Mouse (Mus musculus) hindbrain, postnatal 0 days (tissue): ENCODE results near the gene Lmo1. TPM values are rescaled to one million over a fixed set of nuclear protein-coding genes. Genes with fewer than 3 reads are reported as not detected.

Experiments used
- ATAC-seq: fragments of 200-750 bp; cut with Nextera tagmentation; 2 replicates; pipeline ENCODE4 v1.8.0; 2017; ENCODE audit warnings: mild to moderate bottlenecking, moderate TSS enrichment, moderate library complexity
- DNase-seq: peaks from one replicate; pipeline ENCODE4 v3.0.0-alpha.2; 2015; ENCODE audit warnings: low spot score
- H3K27ac ChIP-seq: fragments of 300-500 bp; sonication (generic); 2 replicates; pipeline ENCODE4 v1.5.1; 2014; ENCODE audit warnings: mild to moderate bottlenecking
- H3K27me3 ChIP-seq: fragments of 300-500 bp; sonication (generic); 2 replicates; pipeline ENCODE4 v1.6.1; 2014; ENCODE audit warnings: low read length, mixed read lengths; ENCODE audit not compliant: insufficient read depth
- H3K36me3 ChIP-seq: fragments of 300-500 bp; sonication (generic); 2 replicates; pipeline ENCODE4 v1.6.1; 2014; ENCODE audit warnings: low read length, mixed read lengths; ENCODE audit not compliant: insufficient read depth
- H3K4me1 ChIP-seq: fragments of 300-500 bp; sonication (generic); 2 replicates; pipeline ENCODE4 v1.6.1; 2014; ENCODE audit warnings: antibody characterized with exemption, low read length, mixed read lengths; ENCODE audit not compliant: insufficient read depth
- H3K4me2 ChIP-seq: fragments of 300-500 bp; sonication (generic); 2 replicates; pipeline ENCODE4 v1.6.1; 2014; ENCODE audit warnings: low read depth, mild to moderate bottlenecking, low read length, moderate library complexity, mixed read lengths
- H3K4me3 ChIP-seq: fragments of 300-500 bp; sonication (generic); 2 replicates; pipeline ENCODE4 v1.5.1; 2014; ENCODE audit warnings: low read length
- H3K9ac ChIP-seq: fragments of 300-500 bp; sonication (generic); replicated peaks from 2 replicates; pipeline ENCODE4 v1.6.1; 2014; ENCODE audit warnings: mild to moderate bottlenecking, low read length, moderate library complexity, mixed read lengths
- H3K9me3 ChIP-seq: fragments of 300-500 bp; sonication (generic); 2 replicates; pipeline ENCODE4 v1.6.1; 2016; ENCODE audit warnings: low read length, mixed read lengths
- CTCF ChIP-seq: IDR thresholded peaks from 2 replicates; pipeline ENCODE4 v1.5.1; 2016; ENCODE audit warnings: antibody characterized with exemption, control low read depth, low read depth
- WGBS: fragments of 180-500 bp; shearing (Covaris S2); extraction: QIAGEN DNeasy Blood & Tissue Kit; methylation state at CpG from one replicate; pipeline ENCODE4 v1.1.7; 2014; 5-methylcytosine and 5-hydroxymethylcytosine counted together
- polyA plus RNA-seq: library from polyadenylated mRNA; unstranded; fragments of >200 nt; fragmentation: Nextera tagmentation; extraction: Ambion mirVana; gene quantifications from 2 replicates; pipeline ENCODE4 v1.2.1, GENCODE M21; 2015
- total RNA-seq: library from RNA; depleted of rRNA; stranded (reverse); fragments of >200 nt; gene quantifications from 2 replicates; pipeline ENCODE4 v1.2.3, GENCODE M21; 2014

Lmo1 gene
- total and polyA plus RNA-seq, 2 experiments from 2014 or later, result 48.4 to 53.0 TPM

- Histone ChIP-seq H3K36me3 (no peaks in the 10 kb centered on the region), H3K4me2 (no peak overlapping the region), H3K4me1 (no peaks in the 10 kb centered on the region), H3K9me3 (no peaks in the 10 kb centered on the region), H3K4me3 (no peak overlapping the region), H3K27ac (no peak overlapping the region), H3K27me3 (no peaks in the 10 kb centered on the region), H3K9ac (no peak overlapping the region)
- no peak for DNase-seq
- no peak for TF ChIP-seq CTCF
- 84% methylated on average over 2 of the region's 2 CpGs for WGBS
- no peak for ATAC-seq
These were observed 34.8 kb upstream of the Lmo1 start for GRCm38 (mm10) chr7:109209804-109210203.

GRCm38 (mm10) chr7:109207811-109208210, 32.8 kb upstream of the Lmo1 start:
- 72% methylated on average over 4 of the region's 4 CpGs for WGBS
- Histone ChIP-seq H3K4me1 (no peaks in the 10 kb centered on the region), H3K9me3 (no peaks in the 10 kb centered on the region), H3K9ac (no peak overlapping the region), H3K27ac (no peak overlapping the region), H3K4me2 (no peak overlapping the region), H3K4me3 (no peak overlapping the region), H3K27me3 (no peaks in the 10 kb centered on the region), H3K36me3 (no peaks in the 10 kb centered on the region)
- no peak for TF ChIP-seq CTCF
- no peak for ATAC-seq
- DNase-seq, result no peak

GRCm38 (mm10) chr7:109206358-109206757, 31.4 kb upstream of the Lmo1 start:
- ATAC-seq (no peak), DNase-seq (no peak)
- no peaks in the 10 kb centered on the region for H3K9me3 ChIP-seq
- no peaks in the 10 kb centered on the region for H3K4me1 ChIP-seq
- H3K4me2 ChIP-seq, result no peak overlapping the region
- no peaks in the 10 kb centered on the region for H3K36me3 ChIP-seq
- WGBS, result 62% methylated on average over 2 of the region's 2 CpGs
- H3K27me3 ChIP-seq, result no peaks in the 10 kb centered on the region
- TF ChIP-seq CTCF, result no peak
- H3K4me3 ChIP-seq, result no peak overlapping the region
- H3K9ac ChIP-seq, result no peak overlapping the region
- H3K27ac ChIP-seq, result no peak overlapping the region

GRCm38 (mm10) chr7:109203140-109203539, 28.1 kb upstream of the Lmo1 start:
- Histone ChIP-seq H3K4me3 (no peak overlapping the region), H3K27me3 (no peaks in the 10 kb centered on the region), H3K27ac (no peak overlapping the region), H3K9ac (no peak overlapping the region), H3K4me1 (no peaks in the 10 kb centered on the region), H3K9me3 (no peaks in the 10 kb centered on the region), H3K4me2 (no peak overlapping the region), H3K36me3 (no peaks in the 10 kb centered on the region)
- no peak for TF ChIP-seq CTCF
- no peak for ATAC-seq
- WGBS, result 67% methylated on average over 3 of the region's 3 CpGs
- no peak for DNase-seq

GRCm38 (mm10) chr7:109200559-109200958, 25.6 kb upstream of the Lmo1 start:
- Histone ChIP-seq H3K9me3 (no peaks in the 10 kb centered on the region), H3K4me2 (no peak overlapping the region)
- no peak for TF ChIP-seq CTCF

DNA sequence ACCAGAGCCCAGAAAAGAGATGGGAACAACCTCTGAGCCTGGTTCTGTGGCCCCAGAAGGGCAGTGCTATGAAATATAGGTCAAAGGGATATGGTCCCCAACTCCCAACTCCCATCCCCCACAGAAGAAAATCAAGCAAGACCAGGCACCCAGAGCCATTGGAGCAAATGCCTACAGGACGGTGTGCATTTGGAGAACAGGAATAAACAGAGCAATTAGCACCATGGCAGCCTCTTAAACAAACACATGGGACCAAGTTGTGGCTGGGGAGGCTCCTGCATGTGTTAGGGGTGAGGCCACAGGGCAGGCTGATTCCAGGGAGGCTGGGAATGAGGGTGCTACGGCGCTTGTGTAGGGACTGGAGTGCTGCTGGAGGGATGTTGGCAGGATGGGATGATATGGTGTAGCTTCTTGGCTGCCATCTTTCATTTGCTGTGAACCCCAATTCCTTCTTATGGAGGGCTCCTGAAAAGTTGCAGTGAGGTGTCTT, 22.2 kb upstream of the Lmo1 start:
- H3K27me3 ChIP-seq, result no peaks in the 10 kb centered on the region
- DNase-seq (no peak), ATAC-seq (no peak)
- H3K4me3 ChIP-seq, result no peak overlapping the region
- no peak overlapping the region for H3K9ac ChIP-seq
- no peak for TF ChIP-seq CTCF
- no peaks in the 10 kb centered on the region for H3K9me3 ChIP-seq
- no peak overlapping the region for H3K27ac ChIP-seq
- 60% methylated on average over 3 of the region's 3 CpGs for WGBS
- H3K4me1 ChIP-seq, result peaks cover 10% of the 10 kb centered on the region; the same call in 1 of the 2 replicates
- no peaks in the 10 kb centered on the region for H3K36me3 ChIP-seq
- no peak overlapping the region for H3K4me2 ChIP-seq

More at GRCm38 (mm10) chr7:109200559-109200958, 25.6 kb upstream of the Lmo1 start:
- DNase-seq (no peak), ATAC-seq (no peak)
- H3K27me3 ChIP-seq, result no peaks in the 10 kb centered on the region
- no peak overlapping the region for H3K27ac ChIP-seq
- H3K36me3 ChIP-seq, result no peaks in the 10 kb centered on the region
- no peak overlapping the region for H3K9ac ChIP-seq
- H3K4me1 ChIP-seq, result peaks cover 10% of the 10 kb centered on the region; the same call in 1 of the 2 replicates
- H3K4me3 ChIP-seq, result no peak overlapping the region
- WGBS, result 75% methylated on average over 3 of the region's 3 CpGs

GRCm38 (mm10) chr7:109196399-109197082, 21.5 kb upstream of the Lmo1 start:
- H3K27ac ChIP-seq, result no peak overlapping the region
- H3K27me3 ChIP-seq, result no peaks in the 10 kb centered on the region
- no peaks in the 10 kb centered on the region for H3K9me3 ChIP-seq
- H3K4me3 ChIP-seq, result no peak overlapping the region
- no peaks in the 10 kb centered on the region for H3K36me3 ChIP-seq
- 13% methylated on average over 11 of the region's 11 CpGs for WGBS
- DNase-seq (peak; percentile 53), ATAC-seq (peak; percentile 45)
- 0 out of 2 replicates have a peak overlapping the region, but pooled peaks have one; percentile 3 for H3K4me2 ChIP-seq
- peaks cover 17% of the 10 kb centered on the region for H3K4me1 ChIP-seq
- H3K9ac ChIP-seq, result no peak overlapping the region
- no peak for TF ChIP-seq CTCF
